Mouse (Mus musculus) kidney, embryonic 14.5 days (tissue): ENCODE measurements around the gene Btbd35f20. TPM values are rescaled to one million over a fixed set of nuclear protein-coding genes. Genes with fewer than 3 reads are reported as not detected.
"Not testable (repeated sequence)": the region's sequence is repeated elsewhere in the genome, so short reads cannot be mapped to it uniquely, and the experiment has no call there.

ENCODE experiments used
- ATAC-seq: fragments of 200-750 bp; cut with Nextera tagmentation; 2 replicates; pipeline ENCODE4 v1.8.0; 2017; ENCODE audit warnings: moderate number of reproducible peaks, mild to moderate bottlenecking, moderate TSS enrichment, moderate library complexity; ENCODE audit not compliant: low FRiP score, low TSS enrichment
- H3K27ac ChIP-seq: fragments of 300-500 bp; sonication (generic); 2 replicates; pipeline ENCODE4 v1.5.1; 2014; ENCODE audit warnings: low read depth, mild to moderate bottlenecking, low read length, moderate library complexity, mixed read lengths
- H3K27me3 ChIP-seq: fragments of 300-500 bp; sonication (generic); 2 replicates; pipeline ENCODE4 v1.6.1; 2014; ENCODE audit warnings: mild to moderate bottlenecking, low read length; ENCODE audit not compliant: control insufficient read depth, insufficient read depth
- H3K36me3 ChIP-seq: fragments of 300-500 bp; sonication (generic); 2 replicates; pipeline ENCODE4 v1.6.1; 2014; ENCODE audit warnings: low read length, mixed read lengths; ENCODE audit not compliant: control insufficient read depth, insufficient read depth
- H3K4me1 ChIP-seq: fragments of 300-500 bp; sonication (generic); 2 replicates; pipeline ENCODE4 v1.6.1; 2014; ENCODE audit warnings: low read length, mixed read lengths; ENCODE audit not compliant: control insufficient read depth, insufficient read depth
- H3K4me2 ChIP-seq: fragments of 300-500 bp; sonication (generic); replicated peaks from 2 replicates; pipeline ENCODE4 v1.6.1; 2014; ENCODE audit warnings: low read depth, mild to moderate bottlenecking, low read length
- H3K4me3 ChIP-seq: fragments of 300-500 bp; sonication (generic); 2 replicates; pipeline ENCODE4 v1.5.1; 2014; ENCODE audit warnings: mild to moderate bottlenecking, low read length
- H3K9ac ChIP-seq: fragments of 300-500 bp; sonication (generic); 2 replicates; pipeline ENCODE4 v1.6.1; 2014; ENCODE audit warnings: low read depth, mild to moderate bottlenecking, low read length, moderate library complexity
- H3K9me3 ChIP-seq: fragments of 300-500 bp; sonication (generic); 2 replicates; pipeline ENCODE4 v1.6.1; 2016; ENCODE audit warnings: low read length; ENCODE audit not compliant: control insufficient read depth
- WGBS: fragments of 180-500 bp; shearing (Covaris S2); extraction: QIAGEN DNeasy Blood & Tissue Kit; methylation state at CpG from one replicate; pipeline ENCODE4 v1.1.7; 2014; 5-methylcytosine and 5-hydroxymethylcytosine counted together
- polyA plus RNA-seq: library from polyadenylated mRNA; unstranded; fragments of >200 nt; fragmentation: Nextera tagmentation; extraction: Ambion mirVana; gene quantifications from 2 replicates; pipeline ENCODE4 v1.2.1, GENCODE M21; 2014

Gene Btbd35f20
- not detected in 2 replicates for polyA plus RNA-seq

DNA sequence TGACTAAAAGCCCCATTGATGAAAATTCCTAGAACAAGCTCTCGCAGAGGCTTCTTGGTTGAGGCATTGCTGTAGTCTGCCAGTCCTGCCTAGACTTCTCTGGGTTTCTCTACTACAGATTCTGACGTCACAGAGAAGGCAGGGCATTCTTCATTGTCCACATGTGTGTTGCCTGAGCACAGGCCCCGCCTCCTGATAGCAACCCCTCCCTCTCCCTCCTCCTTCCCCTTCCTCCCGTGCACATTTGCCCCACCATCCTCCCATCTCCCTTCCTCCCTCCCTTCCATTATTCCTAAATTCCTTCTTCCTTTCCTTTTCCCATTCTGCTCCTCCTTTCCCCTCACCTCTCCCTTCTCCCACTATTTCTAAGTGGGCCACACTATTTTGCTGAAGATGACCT, at the start of gene Btbd35f20:
Btbd35f20 (minus strand) TSS at position 101 of the 400 bp plus-strand sequence.
- H3K36me3 ChIP-seq, H3K4me1 ChIP-seq, ATAC-seq, H3K9ac ChIP-seq, H3K4me3 ChIP-seq, H3K27ac ChIP-seq, H3K4me2 ChIP-seq, H3K9me3 ChIP-seq, H3K27me3 ChIP-seq: not testable (repeated sequence)
- no CpG with 5 or more reads among the region's 4 CpGs for WGBS

Other genes with a start within 250 kb of the Btbd35f20 start
- gene Btbd35f28, start 94.7 kb downstream of the Btbd35f20 start, polyA plus RNA-seq = not detected in 2 replicates
- gene Btbd35f17, start 79.4 kb upstream of the Btbd35f20 start, polyA plus RNA-seq = not detected in 2 replicates